Mouse (Mus musculus) midbrain, embryonic 12.5 days (tissue): Measurements from ENCODE around the gene Gm11037. TPM values are rescaled to one million over a fixed set of nuclear protein-coding genes. Genes with fewer than 3 reads are reported as not detected.

Experiments
- ATAC-seq: fragments of 200-750 bp; cut with Nextera tagmentation; 2 replicates; pipeline ENCODE4 v1.8.0; 2017; ENCODE audit warnings: low read depth, moderate TSS enrichment, moderate library complexity; ENCODE audit not compliant: low FRiP score
- H3K27ac ChIP-seq: fragments of 300-500 bp; sonication (generic); replicated peaks from 2 replicates; pipeline ENCODE4 v1.5.1; 2016; ENCODE audit warnings: mild to moderate bottlenecking
- H3K27me3 ChIP-seq: fragments of 300-500 bp; sonication (generic); 2 replicates; pipeline ENCODE4 v1.6.1; 2016; ENCODE audit warnings: mild to moderate bottlenecking
- H3K36me3 ChIP-seq: fragments of 300-500 bp; sonication (generic); 2 replicates; pipeline ENCODE4 v1.6.1; 2016
- H3K4me1 ChIP-seq: fragments of 300-500 bp; sonication (generic); 2 replicates; pipeline ENCODE4 v1.6.1; 2016
- H3K4me2 ChIP-seq: fragments of 300-500 bp; sonication (generic); replicated peaks from 2 replicates; pipeline ENCODE4 v1.6.1; 2016; ENCODE audit warnings: mild to moderate bottlenecking, moderate library complexity
- H3K4me3 ChIP-seq: fragments of 300-500 bp; sonication (generic); 2 replicates; pipeline ENCODE4 v1.5.1; 2016; ENCODE audit warnings: mild to moderate bottlenecking
- H3K9ac ChIP-seq: fragments of 300-500 bp; sonication (generic); replicated peaks from 2 replicates; pipeline ENCODE4 v1.6.1; 2016; ENCODE audit warnings: mild to moderate bottlenecking, moderate library complexity
- H3K9me3 ChIP-seq: fragments of 300-500 bp; sonication (generic); 2 replicates; pipeline ENCODE4 v1.6.1; 2016; ENCODE audit warnings: mild to moderate bottlenecking
- WGBS: fragments of 180-500 bp; shearing (Covaris S2); methylation state at CpG from one replicate; pipeline ENCODE4 v1.1.7; 2016; 5-methylcytosine and 5-hydroxymethylcytosine counted together
- polyA plus RNA-seq: library from polyadenylated mRNA; unstranded; fragments of >200 nt; fragmentation: Nextera tagmentation; extraction: Ambion mirVana; gene quantifications from 2 replicates; pipeline ENCODE4 v1.2.1, GENCODE M21; 2016

Gm11037 gene
- polyA plus RNA-seq, 1 experiment from 2014 or later: not detected

GRCm38 (mm10) chr2:131132111-131132888 lies 997 bp upstream of the Gm11037 start:
- Histone ChIP-seq H3K4me1 (peaks cover 7% of the 10 kb centered on the region), H3K36me3 (no peaks in the 10 kb centered on the region), H3K4me3 (no peak overlapping the region), H3K4me2 (no peak overlapping the region), H3K27me3 (peaks cover 7% of the 10 kb centered on the region), H3K27ac (no peak overlapping the region), H3K9me3 (no peaks in the 10 kb centered on the region), H3K9ac (no peak overlapping the region)
- no peak for ATAC-seq
- 84% methylated on average over 10 of the region's 10 CpGs for WGBS

GRCm38 (mm10) chr2:131134381-131134780 lies 1.1 kb downstream of the Gm11037 start:
- no peak overlapping the region for H3K27ac ChIP-seq
- no peaks in the 10 kb centered on the region for H3K9me3 ChIP-seq
- no peaks in the 10 kb centered on the region for H3K4me1 ChIP-seq
- no peaks in the 10 kb centered on the region for H3K27me3 ChIP-seq
- no peak overlapping the region for H3K4me3 ChIP-seq
- no peaks in the 10 kb centered on the region for H3K36me3 ChIP-seq
- 53% methylated on average over 1 of the region's 1 CpGs for WGBS
- no peak for ATAC-seq
- H3K9ac ChIP-seq: no peak overlapping the region
- no peak overlapping the region for H3K4me2 ChIP-seq

DNA sequence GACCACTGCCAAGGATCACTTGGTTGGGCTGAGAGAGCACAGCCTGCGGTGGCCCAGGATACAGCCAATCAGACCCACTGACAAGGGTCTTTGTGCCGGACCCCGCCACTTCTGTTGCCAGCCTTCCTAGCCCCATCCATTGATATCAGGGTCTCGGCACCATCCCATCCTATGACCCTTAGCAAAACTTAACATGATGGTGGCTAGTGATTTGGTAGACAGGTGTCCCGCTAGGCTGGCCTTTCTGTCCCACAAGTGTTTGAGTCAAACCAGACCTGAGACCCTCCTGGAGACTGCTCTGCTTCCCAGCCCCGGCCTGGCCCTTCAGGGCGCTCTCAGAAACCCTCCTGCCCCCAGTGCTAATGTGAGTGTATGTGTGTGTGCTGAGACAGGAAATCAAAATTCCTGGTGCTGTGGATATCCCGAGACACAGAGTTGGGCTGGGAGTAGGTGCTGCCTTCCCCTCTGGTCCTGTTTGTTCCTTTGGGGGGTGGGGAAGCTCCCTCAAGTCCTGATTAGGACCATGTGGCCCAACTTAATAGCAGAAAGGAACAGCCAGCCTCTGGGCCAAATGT lies 1.6 kb downstream of the Gm11037 start:
- Histone ChIP-seq H3K4me1 (no peaks in the 10 kb centered on the region), H3K4me3 (no peak overlapping the region), H3K4me2 (no peak overlapping the region), H3K9me3 (no peaks in the 10 kb centered on the region), H3K36me3 (no peaks in the 10 kb centered on the region), H3K9ac (no peak overlapping the region), H3K27ac (no peak overlapping the region), H3K27me3 (no peaks in the 10 kb centered on the region)
- 0 out of 2 replicates have a peak, but pooled peaks have one; percentile 27 for ATAC-seq
- 88% methylated on average over 8 of the region's 8 CpGs for WGBS

DNA sequence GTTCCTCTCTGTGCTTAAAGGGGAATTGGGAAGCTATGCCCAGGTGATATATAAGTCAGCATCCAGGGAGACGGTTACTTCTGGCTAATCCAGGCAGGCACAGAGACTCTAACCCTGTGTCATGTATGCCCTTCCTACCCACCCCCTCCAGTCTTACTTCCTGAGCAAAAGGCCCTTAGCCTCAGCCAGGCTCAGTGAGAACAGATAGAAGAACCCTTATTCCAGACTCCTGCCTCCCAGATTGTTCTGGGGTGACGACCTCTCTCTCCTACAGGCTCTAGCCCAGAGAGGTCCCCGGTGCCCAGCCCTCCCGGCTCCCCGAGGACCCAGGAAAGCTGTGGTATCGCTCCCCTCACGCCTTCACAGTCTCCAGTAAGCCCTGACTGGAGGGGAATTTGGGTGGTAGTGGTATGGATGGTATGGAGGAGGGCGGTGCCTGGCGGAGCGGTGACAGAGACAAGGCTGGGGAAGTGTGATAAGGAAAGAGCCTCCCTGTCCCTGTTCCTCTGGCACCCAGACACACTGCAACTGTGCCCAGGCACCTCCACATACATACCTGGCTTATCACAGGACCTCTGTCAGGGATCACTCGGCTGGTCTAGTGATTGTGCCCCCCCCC lies 2.3 kb downstream of the Gm11037 start:
- Histone ChIP-seq H3K4me3 (no peak overlapping the region), H3K4me2 (no peak overlapping the region), H3K4me1 (no peaks in the 10 kb centered on the region), H3K27ac (no peak overlapping the region), H3K27me3 (no peaks in the 10 kb centered on the region), H3K36me3 (no peaks in the 10 kb centered on the region), H3K9ac (no peak overlapping the region), H3K9me3 (no peaks in the 10 kb centered on the region)
- WGBS: 79% methylated on average over 11 of the region's 11 CpGs
- ATAC-seq: no peak

GRCm38 (mm10) chr2:131138296-131138695 lies 5.0 kb downstream of the Gm11037 start:
- H3K9ac ChIP-seq: no peak overlapping the region
- H3K27ac ChIP-seq: no peak overlapping the region
- 86% methylated on average over 4 of the region's 4 CpGs for WGBS

DNA sequence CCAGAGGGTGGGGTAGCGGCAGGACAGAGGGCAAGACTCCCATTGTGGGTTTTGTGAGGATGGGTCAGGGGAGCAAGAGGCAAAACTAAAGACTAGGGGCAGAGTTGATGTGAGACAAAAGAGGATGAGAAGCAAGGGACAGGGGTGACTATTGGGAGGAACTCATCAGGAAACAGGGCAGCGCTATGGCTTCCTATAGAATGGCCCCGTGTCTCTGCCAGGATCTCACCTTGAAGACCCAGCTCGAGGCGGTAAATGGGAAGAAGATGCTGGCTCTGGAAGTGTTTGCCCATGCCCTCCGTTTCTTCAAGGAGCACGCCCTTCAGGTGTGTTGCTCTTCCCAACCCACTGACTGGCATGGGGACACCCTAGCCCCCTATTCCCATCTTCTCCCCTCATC lies 5.5 kb downstream of the Gm11037 start:
- no peaks in the 10 kb centered on the region for H3K9me3 ChIP-seq
- H3K27me3 ChIP-seq: no peaks in the 10 kb centered on the region
- H3K4me3 ChIP-seq: no peak overlapping the region
- no peak for ATAC-seq
- H3K4me1 ChIP-seq: peaks cover 6% of the 10 kb centered on the region; the same call in 1 of the 2 replicates
- H3K36me3 ChIP-seq: peaks cover 5% of the 10 kb centered on the region
- H3K27ac ChIP-seq: no peak overlapping the region
- no peak overlapping the region for H3K4me2 ChIP-seq
- WGBS: 86% methylated on average over 7 of the region's 7 CpGs
- no peak overlapping the region for H3K9ac ChIP-seq

More at GRCm38 (mm10) chr2:131138296-131138695, 5.0 kb downstream of the Gm11037 start:
- Histone ChIP-seq H3K4me3 (no peak overlapping the region), H3K27me3 (no peaks in the 10 kb centered on the region), H3K36me3 (peaks cover under 1% of the 10 kb centered on the region; the same call in 1 of the 2 replicates), H3K4me2 (no peak overlapping the region), H3K9me3 (no peaks in the 10 kb centered on the region), H3K4me1 (peaks cover 6% of the 10 kb centered on the region; the same call in 1 of the 2 replicates)
- ATAC-seq: no peak

GRCm38 (mm10) chr2:131139287-131139686 lies 6.0 kb downstream of the Gm11037 start:
- H3K4me2 ChIP-seq: no peak overlapping the region
- no peak for ATAC-seq
- no peak overlapping the region for H3K9ac ChIP-seq
- no peaks in the 10 kb centered on the region for H3K9me3 ChIP-seq
- WGBS: 90% methylated on average over 5 of the region's 5 CpGs
- H3K36me3 ChIP-seq: peaks cover 7% of the 10 kb centered on the region
- H3K4me1 ChIP-seq: peaks cover 6% of the 10 kb centered on the region; the same call in 1 of the 2 replicates
- H3K27ac ChIP-seq: no peak overlapping the region
- no peak overlapping the region for H3K4me3 ChIP-seq
- no peaks in the 10 kb centered on the region for H3K27me3 ChIP-seq

DNA sequence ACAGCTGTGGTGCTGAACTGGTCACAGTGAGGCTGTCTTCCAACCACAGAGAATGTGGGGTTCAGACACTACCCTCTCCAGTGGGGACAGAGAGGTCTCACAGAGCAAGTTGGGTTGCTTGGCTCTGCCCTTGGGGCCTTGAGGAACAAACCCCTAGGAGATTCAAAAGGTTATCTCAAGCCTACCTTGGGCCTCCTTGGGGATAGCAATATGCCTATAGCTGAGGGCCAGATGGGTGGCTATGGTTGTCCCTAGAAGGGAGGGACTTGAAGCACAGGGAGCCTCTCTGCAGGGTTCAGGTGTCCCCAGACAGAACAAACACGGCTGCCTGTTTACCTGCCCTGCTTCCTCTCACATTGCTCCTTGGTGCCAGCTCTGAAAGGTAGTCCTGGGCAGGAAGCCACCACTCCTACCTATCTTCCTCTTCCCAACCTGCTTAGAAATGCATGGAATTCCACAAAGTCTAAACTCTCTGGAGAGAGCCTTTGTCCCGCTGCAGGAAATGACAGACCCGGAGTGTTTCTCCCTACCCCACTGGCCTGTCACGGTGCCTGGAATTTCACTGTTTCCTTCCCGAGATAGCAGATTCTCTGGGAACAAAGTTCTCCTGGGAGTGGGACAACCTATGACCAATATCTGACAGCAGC lies 6.7 kb downstream of the Gm11037 start:
- Histone ChIP-seq H3K27ac (no peak overlapping the region), H3K36me3 (peaks cover 14% of the 10 kb centered on the region), H3K4me2 (no peak overlapping the region), H3K4me1 (peaks cover 6% of the 10 kb centered on the region; the same call in 1 of the 2 replicates), H3K9me3 (no peaks in the 10 kb centered on the region), H3K4me3 (no peak overlapping the region), H3K27me3 (no peaks in the 10 kb centered on the region), H3K9ac (no peak overlapping the region)
- no peak for ATAC-seq
- 71% methylated on average over 5 of the region's 5 CpGs for WGBS

DNA sequence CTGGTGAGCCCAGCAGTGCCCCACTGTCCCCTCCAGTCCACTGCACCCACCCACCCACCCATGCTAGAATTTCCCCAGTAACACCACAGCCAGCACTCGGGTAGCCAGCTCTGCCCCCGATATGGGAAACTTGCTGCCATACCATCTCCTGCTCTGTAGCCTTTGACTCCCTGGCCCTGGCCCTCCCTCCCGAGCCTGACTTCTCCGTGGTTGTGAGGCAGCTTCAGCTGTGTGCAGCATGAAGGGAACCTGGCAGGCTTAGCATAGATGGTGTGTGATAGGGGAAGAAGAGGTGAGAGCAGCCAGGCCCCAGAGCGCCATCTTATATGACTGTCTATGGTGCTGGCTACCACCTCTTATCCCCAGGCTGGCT lies 7.2 kb downstream of the Gm11037 start:
- 73% methylated on average over 5 of the region's 5 CpGs for WGBS
- Histone ChIP-seq H3K27ac (no peak overlapping the region), H3K27me3 (no peaks in the 10 kb centered on the region), H3K4me3 (no peak overlapping the region), H3K9ac (no peak overlapping the region), H3K4me2 (no peak overlapping the region), H3K36me3 (peaks cover 19% of the 10 kb centered on the region), H3K4me1 (peaks cover 6% of the 10 kb centered on the region; the same call in 1 of the 2 replicates), H3K9me3 (no peaks in the 10 kb centered on the region)
- no peak for ATAC-seq

DNA sequence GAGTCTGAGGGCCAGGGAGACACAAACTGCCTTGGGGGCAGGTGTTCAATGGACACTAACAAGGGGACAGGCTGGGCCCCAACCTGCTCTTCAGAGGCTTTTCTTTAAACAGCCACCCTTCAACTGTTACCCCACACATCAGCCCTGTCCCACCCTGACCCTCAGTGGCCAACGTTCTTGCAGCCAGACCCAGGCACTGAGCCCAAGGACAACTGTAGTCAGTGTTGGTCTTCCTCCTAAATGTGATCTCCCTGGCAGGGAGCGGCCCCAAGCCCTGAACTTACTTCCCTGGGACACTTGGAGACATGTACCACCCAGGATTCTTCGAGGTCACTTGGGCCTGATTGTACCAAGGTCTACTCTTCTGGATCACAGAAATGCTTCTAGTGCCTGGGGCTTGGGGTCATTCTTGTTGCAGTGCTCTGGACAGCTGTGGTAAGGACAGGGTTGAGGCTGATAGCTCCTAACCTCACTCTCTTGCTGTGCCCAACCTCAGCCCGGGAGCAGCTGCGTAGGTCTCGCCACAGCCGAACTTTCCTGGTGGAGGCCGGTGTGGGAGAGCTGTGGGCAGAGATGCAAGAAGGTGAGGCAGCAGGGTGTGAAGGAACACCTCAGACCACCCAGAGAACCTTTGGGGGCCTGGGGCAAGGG lies 8.2 kb downstream of the Gm11037 start:
- 87% methylated on average over 8 of the region's 8 CpGs for WGBS
- Histone ChIP-seq H3K4me3 (no peak overlapping the region), H3K9ac (no peak overlapping the region), H3K4me1 (peaks cover 6% of the 10 kb centered on the region; the same call in 1 of the 2 replicates), H3K27me3 (no peaks in the 10 kb centered on the region), H3K9me3 (no peaks in the 10 kb centered on the region), H3K36me3 (peaks cover 29% of the 10 kb centered on the region), H3K27ac (no peak overlapping the region), H3K4me2 (no peak overlapping the region)
- ATAC-seq: no peak

DNA sequence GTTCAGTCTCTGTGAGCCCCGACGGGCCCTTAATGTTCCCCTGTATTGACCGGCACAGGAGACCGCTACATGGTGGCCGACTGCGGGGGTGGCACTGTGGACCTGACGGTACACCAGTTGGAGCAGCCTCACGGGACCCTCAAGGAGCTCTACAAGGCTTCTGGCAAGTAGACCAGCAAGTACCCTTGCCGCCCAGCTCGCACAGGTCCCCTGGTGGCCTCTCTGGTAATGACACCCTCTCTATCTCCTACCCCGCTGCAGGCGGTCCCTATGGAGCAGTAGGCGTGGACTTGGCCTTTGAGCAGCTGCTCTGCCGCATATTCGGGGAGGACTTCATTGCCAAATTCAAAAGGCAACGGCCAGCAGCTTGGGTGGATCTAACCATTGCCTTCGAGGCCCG lies 9.3 kb downstream of the Gm11037 start:
- peaks cover 6% of the 10 kb centered on the region; the same call in 1 of the 2 replicates for H3K4me1 ChIP-seq
- no peaks in the 10 kb centered on the region for H3K27me3 ChIP-seq
- 34% methylated on average over 18 of the region's 18 CpGs for WGBS
- 0 out of 2 replicates have a peak overlapping the region, but pooled peaks have one; percentile 3 for H3K4me2 ChIP-seq
- H3K36me3 ChIP-seq: peaks cover 40% of the 10 kb centered on the region
- H3K27ac ChIP-seq: no peak overlapping the region
- peak; percentile 45 for ATAC-seq
- no peak overlapping the region for H3K9ac ChIP-seq
- H3K9me3 ChIP-seq: no peaks in the 10 kb centered on the region
- H3K4me3 ChIP-seq: no peak overlapping the region
